Mouse (Mus musculus): Measurements from ENCODE around the gene Upb1. TPM values are rescaled to one million over a fixed set of nuclear protein-coding genes. Genes with fewer than 3 reads are reported as not detected.
A peak's percentile ranks its signal among the peaks of the same experiment; 100 is the strongest.
"Not testable (repeated sequence)": the region's sequence is repeated elsewhere in the genome, so short reads cannot be mapped to it uniquely, and the experiment has no call there.

The Upb1 gene
- polyA plus RNA-seq, 1 experiment from 2014 or later, result 0.19 TPM

GRCm38 (mm10) chr10:75445030-75445429 is 44.1 kb downstream of the Upb1 start:
- ATAC-seq (replicated peaks), result no peak
- WGBS, result 63% methylated on average over 8 of the region's 8 CpGs
- H3K36me3 ChIP-seq, result no peaks in the 10 kb centered on the region
- peaks cover 5% of the 10 kb centered on the region; the same call in 1 of the 2 replicates for H3K4me1 ChIP-seq
- H3K9ac ChIP-seq (replicated peaks), result no peak overlapping the region
- H3K4me2 ChIP-seq (replicated peaks), result no peak overlapping the region
- H3K4me3 ChIP-seq, result no peak overlapping the region
- H3K9me3 ChIP-seq, result no peaks in the 10 kb centered on the region
- no peak overlapping the region for H3K27ac ChIP-seq (replicated peaks)
- H3K27me3 ChIP-seq, result no peaks in the 10 kb centered on the region

- 71% methylated on average over 13 of the region's 13 CpGs for WGBS
- no peak for ATAC-seq (replicated peaks)
Measured at GRCm38 (mm10) chr10:75446501-75447083, 45.7 kb downstream of the Upb1 start.

GRCm38 (mm10) chr10:75447489-75447888 is 46.6 kb downstream of the Upb1 start:
- H3K4me2 ChIP-seq (replicated peaks), result no peak overlapping the region
- H3K9ac ChIP-seq (replicated peaks), result no peak overlapping the region
- no peaks in the 10 kb centered on the region for H3K36me3 ChIP-seq
- H3K4me3 ChIP-seq, result no peak overlapping the region
- H3K27me3 ChIP-seq, result no peaks in the 10 kb centered on the region
- no peaks in the 10 kb centered on the region for H3K9me3 ChIP-seq
- no peak for ATAC-seq (replicated peaks)
- peaks cover 16% of the 10 kb centered on the region for H3K4me1 ChIP-seq
- H3K27ac ChIP-seq (replicated peaks), result no peak overlapping the region
- WGBS, result 78% methylated on average over 11 of the region's 11 CpGs

More at GRCm38 (mm10) chr10:75446501-75447083, 45.7 kb downstream of the Upb1 start:
- Histone ChIP-seq H3K4me3 (no peak overlapping the region), H3K36me3 (no peaks in the 10 kb centered on the region), H3K27me3 (no peaks in the 10 kb centered on the region), H3K27ac (replicated peaks) (no peak overlapping the region), H3K4me2 (replicated peaks) (no peak overlapping the region), H3K9me3 (no peaks in the 10 kb centered on the region), H3K9ac (replicated peaks) (no peak overlapping the region), H3K4me1 (peaks cover 14% of the 10 kb centered on the region)

GRCm38 (mm10) chr10:75448806-75449420 is 48.0 kb downstream of the Upb1 start:
- WGBS, result 82% methylated on average over 6 of the region's 6 CpGs
- Histone ChIP-seq H3K36me3 (no peaks in the 10 kb centered on the region), H3K9ac (replicated peaks) (no peak overlapping the region), H3K9me3 (no peaks in the 10 kb centered on the region), H3K4me2 (replicated peaks) (no peak overlapping the region), H3K27ac (replicated peaks) (no peak overlapping the region), H3K27me3 (no peaks in the 10 kb centered on the region), H3K4me3 (no peak overlapping the region), H3K4me1 (peaks cover 16% of the 10 kb centered on the region)
- no peak for ATAC-seq (replicated peaks)

GRCm38 (mm10) chr10:75450331-75450730 is 49.4 kb downstream of the Upb1 start:
- H3K27me3 ChIP-seq, result no peaks in the 10 kb centered on the region
- H3K4me3 ChIP-seq, result no peak overlapping the region
- no peaks in the 10 kb centered on the region for H3K36me3 ChIP-seq
- WGBS, result 89% methylated on average over 8 of the region's 8 CpGs
- peaks cover 16% of the 10 kb centered on the region for H3K4me1 ChIP-seq
- H3K4me2 ChIP-seq (replicated peaks), result no peak overlapping the region
- H3K9ac ChIP-seq (replicated peaks), result no peak overlapping the region
- ATAC-seq (replicated peaks), result no peak
- H3K27ac ChIP-seq (replicated peaks), result no peak overlapping the region
- no peaks in the 10 kb centered on the region for H3K9me3 ChIP-seq

GRCm38 (mm10) chr10:75451036-75451786 is 50.3 kb downstream of the Upb1 start:
- H3K36me3 ChIP-seq, result no peaks in the 10 kb centered on the region
- no peak overlapping the region for H3K9ac ChIP-seq (replicated peaks)
- ATAC-seq (replicated peaks), result peak; percentile 53; the same call in 1 of the 2 replicates
- peaks cover 20% of the 10 kb centered on the region for H3K4me1 ChIP-seq
- WGBS, result 15% methylated on average over 10 of the region's 10 CpGs
- H3K9me3 ChIP-seq, result no peaks in the 10 kb centered on the region
- no peak overlapping the region for H3K4me3 ChIP-seq
- no peak overlapping the region for H3K4me2 ChIP-seq (replicated peaks)
- no peak overlapping the region for H3K27ac ChIP-seq (replicated peaks)
- no peaks in the 10 kb centered on the region for H3K27me3 ChIP-seq

GRCm38 (mm10) chr10:75456061-75456831 is 55.3 kb downstream of the Upb1 start:
- 61% methylated on average over 15 of the region's 18 CpGs for WGBS
- H3K9ac ChIP-seq (replicated peaks); H3K4me3 ChIP-seq; H3K9me3 ChIP-seq; H3K4me2 ChIP-seq (replicated peaks); H3K27me3 ChIP-seq; H3K36me3 ChIP-seq: not testable (repeated sequence)
- Histone ChIP-seq H3K27ac (replicated peaks) (peak overlapping the region; percentile 62), H3K4me1 (peaks cover 11% of the 10 kb centered on the region)
- ATAC-seq (replicated peaks), result peak; percentile 88

- Histone ChIP-seq H3K4me1 (peaks cover 6% of the 10 kb centered on the region; the same call in 1 of the 2 replicates), H3K27me3 (no peaks in the 10 kb centered on the region), H3K36me3 (no peaks in the 10 kb centered on the region), H3K9ac (replicated peaks) (no peak overlapping the region), H3K4me3 (no peak overlapping the region), H3K4me2 (replicated peaks) (no peak overlapping the region), H3K27ac (replicated peaks) (no peak overlapping the region), H3K9me3 (no peaks in the 10 kb centered on the region)
- ATAC-seq (replicated peaks), result no peak
- WGBS, result 82% methylated on average over 1 of the region's 1 CpGs
Measured at GRCm38 (mm10) chr10:75457852-75458251, 56.9 kb downstream of the Upb1 start.

- Histone ChIP-seq H3K4me1 (peaks cover 6% of the 10 kb centered on the region; the same call in 1 of the 2 replicates), H3K4me2 (replicated peaks) (no peak overlapping the region), H3K9ac (replicated peaks) (no peak overlapping the region), H3K9me3 (no peaks in the 10 kb centered on the region), H3K4me3 (no peak overlapping the region), H3K36me3 (no peaks in the 10 kb centered on the region), H3K27me3 (no peaks in the 10 kb centered on the region), H3K27ac (replicated peaks) (no peak overlapping the region)
- WGBS, result 79% methylated on average over 4 of the region's 4 CpGs
- ATAC-seq (replicated peaks), result no peak
Measured at GRCm38 (mm10) chr10:75458329-75458728, 57.4 kb downstream of the Upb1 start.

- H3K36me3 ChIP-seq, result no peaks in the 10 kb centered on the region
- H3K4me2 ChIP-seq (replicated peaks), result no peak overlapping the region
- H3K4me3 ChIP-seq, result no peak overlapping the region
- no peaks in the 10 kb centered on the region; the same call in none of the 2 replicates for H3K4me1 ChIP-seq
- ATAC-seq (replicated peaks), result no peak
- WGBS, result 78% methylated on average over 3 of the region's 3 CpGs
- no peaks in the 10 kb centered on the region for H3K9me3 ChIP-seq
- H3K27me3 ChIP-seq, result no peaks in the 10 kb centered on the region
- no peak overlapping the region for H3K27ac ChIP-seq (replicated peaks)
- no peak overlapping the region for H3K9ac ChIP-seq (replicated peaks)
Measured at GRCm38 (mm10) chr10:75462728-75463127, 61.8 kb downstream of the Upb1 start.

GRCm38 (mm10) chr10:75465781-75466550 is 65.1 kb downstream of the Upb1 start:
- ATAC-seq (replicated peaks), result no peak
- no peak overlapping the region for H3K4me3 ChIP-seq
- no peaks in the 10 kb centered on the region for H3K9me3 ChIP-seq
- no peak overlapping the region for H3K9ac ChIP-seq (replicated peaks)
- H3K27me3 ChIP-seq, result no peaks in the 10 kb centered on the region
- H3K4me2 ChIP-seq (replicated peaks), result no peak overlapping the region
- H3K27ac ChIP-seq (replicated peaks), result no peak overlapping the region
- H3K36me3 ChIP-seq, result no peaks in the 10 kb centered on the region
- H3K4me1 ChIP-seq, result no peaks in the 10 kb centered on the region; the same call in none of the 2 replicates
- WGBS, result 67% methylated on average over 6 of the region's 6 CpGs
